Mouse (Mus musculus) neural tube, embryonic 11.5 days (tissue): ENCODE measurements around the gene 1500011B03Rik. TPM values are rescaled to one million over a fixed set of nuclear protein-coding genes. Genes with fewer than 3 reads are reported as not detected.

Experiments
- ATAC-seq: fragments of 200-750 bp; cut with Nextera tagmentation; 2 replicates; pipeline ENCODE4 v1.8.0; 2017; ENCODE audit warnings: moderate number of reproducible peaks, mild to moderate bottlenecking, moderate TSS enrichment, moderate library complexity; ENCODE audit not compliant: insufficient read depth, low FRiP score, low TSS enrichment
- DNase-seq: peaks from one replicate; pipeline ENCODE4 v3.0.0-alpha.2; 2015; ENCODE audit warnings: low spot score
- H3K27ac ChIP-seq: fragments of 300-500 bp; sonication (generic); 2 replicates; pipeline ENCODE4 v1.5.1; 2014; ENCODE audit warnings: low read depth, mild to moderate bottlenecking, low read length
- H3K27me3 ChIP-seq: fragments of 300-500 bp; sonication (generic); 2 replicates; pipeline ENCODE4 v1.6.1; 2014; ENCODE audit warnings: mild to moderate bottlenecking, low read length, mixed read lengths; ENCODE audit not compliant: control insufficient read depth, insufficient read depth
- H3K36me3 ChIP-seq: fragments of 300-500 bp; sonication (generic); 2 replicates; pipeline ENCODE4 v1.6.1; 2014; ENCODE audit warnings: mild to moderate bottlenecking, low read length, moderate library complexity, mixed read lengths; ENCODE audit not compliant: control insufficient read depth, insufficient read depth
- H3K4me1 ChIP-seq: fragments of 300-500 bp; sonication (generic); 2 replicates; pipeline ENCODE4 v1.6.1; 2014; ENCODE audit warnings: low read length, mixed read lengths; ENCODE audit not compliant: control insufficient read depth, insufficient read depth
- H3K4me2 ChIP-seq: fragments of 300-500 bp; sonication (generic); 2 replicates; pipeline ENCODE4 v1.6.1; 2014; ENCODE audit warnings: low read depth, mild to moderate bottlenecking, moderate library complexity
- H3K4me3 ChIP-seq: fragments of 300-500 bp; sonication (generic); 2 replicates; pipeline ENCODE4 v1.5.1; 2014; ENCODE audit warnings: low read depth, low read length
- H3K9ac ChIP-seq: fragments of 300-500 bp; sonication (generic); 2 replicates; pipeline ENCODE4 v1.6.1; 2014; ENCODE audit warnings: mild to moderate bottlenecking, low read length
- H3K9me3 ChIP-seq: fragments of 300-500 bp; sonication (generic); 2 replicates; pipeline ENCODE4 v1.6.1; 2016; ENCODE audit warnings: low read length; ENCODE audit not compliant: control insufficient read depth
- WGBS: fragments of 180-500 bp; shearing (Covaris S2); extraction: QIAGEN DNeasy Blood & Tissue Kit; methylation state at CpG from one replicate; pipeline ENCODE4 v1.1.7; 2014; 5-methylcytosine and 5-hydroxymethylcytosine counted together
- polyA plus RNA-seq: library from polyadenylated mRNA; unstranded; fragments of >200 nt; fragmentation: Nextera tagmentation; extraction: Ambion mirVana; gene quantifications from 2 replicates; pipeline ENCODE4 v1.2.1, GENCODE M21; 2014

The 1500011B03Rik gene
- polyA plus RNA-seq, 1 experiment from 2014 or later = 162 TPM

DNA sequence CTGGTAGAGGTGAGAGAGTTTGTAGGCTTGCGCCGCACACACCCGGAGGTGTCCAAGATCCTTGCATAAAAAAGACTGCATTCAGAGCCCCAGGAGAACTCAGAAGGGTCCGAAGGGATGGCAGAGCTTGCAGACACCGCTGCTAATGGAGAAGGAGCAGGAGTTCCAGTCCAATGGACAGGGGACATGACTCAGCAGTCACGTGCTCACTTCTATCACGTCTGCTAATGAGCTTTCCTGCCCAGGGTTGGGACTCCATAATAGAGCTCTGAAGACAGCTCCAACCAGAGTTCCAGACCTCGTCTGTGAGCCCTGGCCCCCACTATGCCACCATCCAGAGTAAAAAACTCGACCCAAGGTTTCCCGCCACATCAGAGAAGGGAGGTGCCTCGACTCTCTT is 5.1 kb downstream of the 1500011B03Rik start:
- no peak overlapping the region for H3K4me3 ChIP-seq
- H3K27ac ChIP-seq = no peak overlapping the region
- 80% methylated on average over 11 of the region's 11 CpGs for WGBS
- ATAC-seq (no peak), DNase-seq (no peak)
- H3K9me3 ChIP-seq = no peaks in the 10 kb centered on the region
- H3K4me1 ChIP-seq = no peaks in the 10 kb centered on the region
- H3K9ac ChIP-seq = no peak overlapping the region
- H3K27me3 ChIP-seq = no peaks in the 10 kb centered on the region
- no peak overlapping the region for H3K4me2 ChIP-seq
- no peaks in the 10 kb centered on the region for H3K36me3 ChIP-seq

DNA sequence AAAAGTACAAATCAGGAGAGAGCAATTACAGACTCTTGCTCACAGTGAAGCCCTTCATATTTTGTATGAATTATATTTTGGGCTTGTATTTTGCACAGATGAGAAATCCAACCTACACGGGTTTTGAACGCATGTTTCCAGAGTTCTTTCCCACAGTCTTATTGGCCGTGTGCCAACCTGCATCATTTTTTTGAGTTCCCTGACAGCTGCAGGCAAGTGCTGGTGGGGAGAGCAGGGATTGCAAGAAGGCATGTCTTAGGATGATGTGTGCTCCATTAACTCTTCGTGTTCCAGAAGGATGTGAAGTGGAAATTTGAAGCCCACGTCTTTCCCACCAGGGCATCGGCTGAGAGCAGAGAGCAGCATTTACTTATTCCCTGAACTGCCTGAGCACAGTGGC is 6.7 kb downstream of the 1500011B03Rik start:
- DNase-seq (no peak), ATAC-seq (no peak)
- WGBS = 72% methylated on average over 6 of the region's 6 CpGs
- no peaks in the 10 kb centered on the region for H3K27me3 ChIP-seq
- no peak overlapping the region for H3K9ac ChIP-seq
- H3K27ac ChIP-seq = no peak overlapping the region
- no peaks in the 10 kb centered on the region for H3K36me3 ChIP-seq
- no peaks in the 10 kb centered on the region for H3K9me3 ChIP-seq
- H3K4me2 ChIP-seq = no peak overlapping the region
- H3K4me1 ChIP-seq = peaks cover 2% of the 10 kb centered on the region; the same call in 1 of the 2 replicates
- H3K4me3 ChIP-seq = no peak overlapping the region

- H3K27me3 ChIP-seq = no peaks in the 10 kb centered on the region
- H3K36me3 ChIP-seq = no peaks in the 10 kb centered on the region
- under 1% methylated on average over 42 of the region's 50 CpGs for WGBS
- peak overlapping the region; percentile 89 for H3K9ac ChIP-seq
- peak overlapping the region; percentile 49 for H3K4me2 ChIP-seq
- H3K4me1 ChIP-seq = peaks cover 2% of the 10 kb centered on the region; the same call in 1 of the 2 replicates
- H3K4me3 ChIP-seq = peak overlapping the region; percentile 90
- peak; percentile 90 for DNase-seq
- peak; percentile 94 for ATAC-seq
- no peaks in the 10 kb centered on the region for H3K9me3 ChIP-seq
- peak overlapping the region; percentile 86 for H3K27ac ChIP-seq
These were observed 9.6 kb downstream of the 1500011B03Rik start for GRCm38 (mm10) chr5:114813525-114814181.

DNA sequence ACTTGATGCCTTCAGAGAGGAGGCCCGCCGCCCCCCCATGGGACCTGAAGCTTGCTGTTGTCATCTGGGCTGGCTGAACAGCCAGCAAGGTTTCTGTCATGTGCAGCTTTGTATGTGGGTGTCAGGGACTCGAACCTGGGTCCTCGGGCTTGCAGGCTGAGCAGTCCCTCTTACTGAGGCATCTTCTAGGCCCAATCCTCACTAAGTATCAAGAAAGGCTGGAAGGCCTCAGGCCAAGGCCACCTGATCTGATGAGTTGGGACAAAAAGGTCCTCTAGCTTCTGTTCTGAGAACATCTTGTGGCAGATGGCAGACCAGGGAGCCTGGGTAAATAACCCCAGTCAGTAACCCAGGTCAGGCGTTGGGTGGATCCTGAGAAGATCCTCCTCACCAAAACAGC is 13.4 kb downstream of the 1500011B03Rik start:
- DNase-seq (no peak), ATAC-seq (no peak)
- no peak overlapping the region for H3K4me2 ChIP-seq
- no peak overlapping the region for H3K27ac ChIP-seq
- H3K4me3 ChIP-seq = no peak overlapping the region
- H3K36me3 ChIP-seq = peaks cover 5% of the 10 kb centered on the region; the same call in 1 of the 2 replicates
- 94% methylated on average over 5 of the region's 5 CpGs for WGBS
- no peaks in the 10 kb centered on the region for H3K9me3 ChIP-seq
- peaks cover 2% of the 10 kb centered on the region; the same call in 1 of the 2 replicates for H3K4me1 ChIP-seq
- no peak overlapping the region for H3K9ac ChIP-seq
- no peaks in the 10 kb centered on the region for H3K27me3 ChIP-seq

DNA sequence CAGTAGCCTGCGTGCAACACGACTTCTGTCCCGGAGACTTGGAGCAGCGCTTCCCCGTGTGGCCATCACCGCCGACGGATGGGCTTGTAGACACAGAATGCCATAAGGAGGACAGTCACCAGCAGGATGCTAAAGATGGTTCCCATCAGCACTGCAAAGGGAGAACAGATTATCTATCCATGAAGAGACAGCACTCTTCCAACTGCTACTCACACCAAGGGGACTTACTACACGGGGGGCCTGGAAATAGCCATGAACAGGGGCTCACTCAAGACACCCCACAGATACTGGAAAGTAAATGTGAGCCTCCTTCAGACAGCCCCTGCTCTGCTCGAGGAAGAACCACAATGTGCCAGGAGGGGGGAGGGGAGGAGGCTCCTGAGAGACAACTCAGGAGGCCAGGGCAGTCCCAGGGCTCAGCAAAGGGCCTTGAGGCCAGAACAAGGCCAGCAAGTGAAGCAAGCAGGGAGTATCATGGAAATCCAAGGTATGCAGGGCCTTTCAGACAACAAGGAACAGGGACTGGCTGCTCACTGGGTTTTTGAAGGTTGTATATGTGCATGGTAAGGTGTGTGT is 14.0 kb downstream of the 1500011B03Rik start:
- Histone ChIP-seq H3K4me1 (peaks cover 2% of the 10 kb centered on the region; the same call in 1 of the 2 replicates), H3K27ac (0 out of 2 replicates have a peak overlapping the region, but pooled peaks have one; percentile 6), H3K27me3 (no peaks in the 10 kb centered on the region), H3K4me2 (no peak overlapping the region), H3K4me3 (no peak overlapping the region), H3K9ac (no peak overlapping the region), H3K9me3 (no peaks in the 10 kb centered on the region), H3K36me3 (peaks cover 9% of the 10 kb centered on the region)
- ATAC-seq = no peak
- no peak for DNase-seq
- 82% methylated on average over 10 of the region's 10 CpGs for WGBS

- 78% methylated on average over 8 of the region's 8 CpGs for WGBS
- DNase-seq (no peak), ATAC-seq (no peak)
- Histone ChIP-seq H3K9ac (no peak overlapping the region), H3K4me2 (no peak overlapping the region), H3K4me1 (peaks cover 2% of the 10 kb centered on the region; the same call in 1 of the 2 replicates), H3K9me3 (no peaks in the 10 kb centered on the region), H3K36me3 (peaks cover 16% of the 10 kb centered on the region), H3K27ac (no peak overlapping the region), H3K27me3 (no peaks in the 10 kb centered on the region), H3K4me3 (no peak overlapping the region)
These were observed 14.9 kb downstream of the 1500011B03Rik start for GRCm38 (mm10) chr5:114808385-114808784.

- no peak for DNase-seq
- Histone ChIP-seq H3K27me3 (no peaks in the 10 kb centered on the region), H3K4me2 (no peak overlapping the region), H3K36me3 (peaks cover 18% of the 10 kb centered on the region), H3K4me1 (peaks cover 2% of the 10 kb centered on the region; the same call in 1 of the 2 replicates), H3K27ac (no peak overlapping the region), H3K9me3 (no peaks in the 10 kb centered on the region), H3K4me3 (no peak overlapping the region), H3K9ac (no peak overlapping the region)
- no peak for ATAC-seq
- 65% methylated on average over 6 of the region's 6 CpGs for WGBS
These were observed 15.4 kb downstream of the 1500011B03Rik start for GRCm38 (mm10) chr5:114807893-114808292.

GRCm38 (mm10) chr5:114807468-114807867 is 15.8 kb downstream of the 1500011B03Rik start:
- no peak overlapping the region for H3K4me2 ChIP-seq
- no peaks in the 10 kb centered on the region for H3K27me3 ChIP-seq
- H3K27ac ChIP-seq = no peak overlapping the region
- no peak for ATAC-seq
- DNase-seq = no peak
- no peaks in the 10 kb centered on the region for H3K9me3 ChIP-seq
- H3K4me1 ChIP-seq = peaks cover 2% of the 10 kb centered on the region; the same call in 1 of the 2 replicates
- no peak overlapping the region for H3K4me3 ChIP-seq
- peaks cover 19% of the 10 kb centered on the region for H3K36me3 ChIP-seq
- 33% methylated on average over 8 of the region's 8 CpGs for WGBS
- no peak overlapping the region for H3K9ac ChIP-seq

GRCm38 (mm10) chr5:114807063-114807462 is 16.2 kb downstream of the 1500011B03Rik start:
- no peak overlapping the region for H3K27ac ChIP-seq
- no peaks in the 10 kb centered on the region; the same call in 1 of the 2 replicates for H3K4me1 ChIP-seq
- H3K4me3 ChIP-seq = no peak overlapping the region
- no peaks in the 10 kb centered on the region for H3K9me3 ChIP-seq
- H3K36me3 ChIP-seq = peaks cover 19% of the 10 kb centered on the region
- 54% methylated on average over 9 of the region's 9 CpGs for WGBS
- H3K27me3 ChIP-seq = no peaks in the 10 kb centered on the region
- no peak overlapping the region for H3K9ac ChIP-seq
- no peak overlapping the region for H3K4me2 ChIP-seq
- DNase-seq (no peak), ATAC-seq (no peak)
